Mouse (Mus musculus) adrenal gland, adult 8-10 months (tissue): ENCODE results near the gene Sco2. TPM values are rescaled to one million over a fixed set of nuclear protein-coding genes. Genes with fewer than 3 reads are reported as not detected.
A peak's percentile ranks its signal among the peaks of the same experiment; 100 is the strongest.

ENCODE experiments used
- DNase-seq: peaks from one replicate; pipeline ENCODE4 v3.0.0; 2022
- total RNA-seq, 4 experiments: library from RNA; stranded (reverse); gene quantifications; 2 replicates each; pipeline ENCODE4 v1.2.4; 2022

The Sco2 gene
- total RNA-seq, 4 experiments from 2014 or later, result 18.7 to 28.6 (median 24.6) TPM

DNA sequence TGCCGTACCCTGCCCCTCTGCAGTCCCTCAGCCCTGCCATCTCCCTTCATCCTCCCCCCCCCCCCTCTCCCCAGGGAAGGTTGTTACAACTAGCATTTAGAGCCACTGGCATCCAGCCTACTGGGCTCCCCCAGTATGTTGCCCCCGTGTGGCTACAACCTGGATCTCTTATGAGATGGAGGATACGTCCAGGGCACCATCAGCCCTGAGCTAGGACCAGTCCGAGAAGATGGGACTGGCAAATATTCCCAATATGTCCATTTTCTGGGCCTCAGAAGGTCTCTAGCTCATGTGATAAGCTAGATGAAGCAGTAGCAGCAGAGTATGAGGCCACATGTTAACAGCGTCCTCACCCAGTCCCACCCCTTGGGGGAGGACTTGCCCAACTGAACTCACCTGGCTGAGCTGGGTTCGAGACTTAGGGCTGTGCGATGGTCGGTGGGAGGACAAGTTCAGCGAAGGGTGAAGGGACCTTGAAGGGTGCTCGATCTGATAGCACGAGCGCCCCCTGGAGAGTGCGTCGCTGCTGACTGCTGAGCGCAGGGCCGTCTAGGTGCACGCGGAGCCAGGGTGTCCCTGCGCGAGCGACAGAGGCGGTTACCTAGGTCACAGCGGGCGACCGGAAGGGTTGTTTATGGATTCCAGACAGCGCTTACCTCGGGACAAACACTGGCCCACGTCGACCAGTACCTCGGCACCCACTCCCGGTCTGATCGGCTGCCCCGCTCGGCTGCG, 452 bp downstream of the Sco2 start:
- DNase-seq, result peak; percentile 83

DNA sequence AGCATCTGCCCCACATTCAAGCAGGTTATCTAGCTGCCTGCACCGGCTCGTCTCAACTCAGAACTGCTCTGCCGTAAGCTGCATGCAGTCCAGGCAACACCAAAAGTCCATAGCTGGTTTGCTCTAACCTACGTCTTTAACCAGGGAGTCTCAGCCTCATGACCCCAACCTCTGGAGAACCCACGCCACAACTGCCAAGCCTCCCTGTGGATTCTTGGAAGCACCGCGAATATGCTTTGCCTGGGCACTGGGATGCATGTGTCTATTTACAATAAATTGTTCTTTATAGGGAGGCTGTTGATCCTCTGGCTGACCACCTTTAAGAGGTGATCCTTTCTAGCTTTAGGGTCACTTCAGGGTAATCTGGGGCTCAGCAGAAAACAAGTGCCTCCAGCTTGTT, 1.1 kb downstream of the Sco2 start:
- no peak for DNase-seq

DNA sequence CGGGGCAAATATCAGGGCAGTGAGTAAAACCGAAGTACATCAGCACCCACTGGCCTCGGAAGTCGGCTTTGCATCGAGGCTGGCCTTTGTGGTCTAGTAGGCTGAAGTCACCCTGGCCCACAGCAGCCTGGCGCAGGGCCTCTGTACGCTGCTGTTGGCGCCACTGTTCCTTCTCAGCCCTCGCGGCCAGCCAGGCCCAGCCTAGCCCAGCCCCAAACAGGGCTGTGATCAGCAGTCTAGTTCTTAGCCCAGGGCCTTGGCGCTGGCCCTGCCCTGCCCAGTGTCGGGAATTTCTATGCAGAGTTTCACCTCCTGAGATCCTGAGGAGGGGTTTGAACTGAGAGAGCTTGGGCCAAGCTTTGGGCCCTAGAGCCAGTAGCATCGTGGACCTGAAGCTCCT, 1.6 kb downstream of the Sco2 start:
- no peak for DNase-seq

DNA sequence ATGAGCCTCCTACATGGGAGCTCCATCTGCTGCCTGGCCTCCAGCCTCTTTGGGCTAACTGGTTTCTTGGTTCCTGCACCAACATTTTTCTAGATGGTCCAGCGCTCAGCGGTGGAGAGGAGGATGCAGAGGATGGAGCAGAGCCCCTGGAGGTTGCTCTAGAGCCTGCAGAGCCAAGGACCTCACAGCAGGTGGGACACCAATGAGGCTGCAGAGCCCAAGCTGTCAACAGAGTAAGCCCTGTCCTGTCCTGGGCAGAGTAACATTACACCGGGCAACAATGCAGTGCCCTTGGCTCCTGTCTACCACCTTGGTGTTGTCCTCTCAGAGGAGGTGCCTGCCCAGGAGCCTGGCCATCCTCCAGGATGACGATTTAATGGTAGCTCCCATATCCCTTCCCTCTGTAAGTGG, 8.5 kb downstream of the Sco2 start:
- no peak for DNase-seq

DNA sequence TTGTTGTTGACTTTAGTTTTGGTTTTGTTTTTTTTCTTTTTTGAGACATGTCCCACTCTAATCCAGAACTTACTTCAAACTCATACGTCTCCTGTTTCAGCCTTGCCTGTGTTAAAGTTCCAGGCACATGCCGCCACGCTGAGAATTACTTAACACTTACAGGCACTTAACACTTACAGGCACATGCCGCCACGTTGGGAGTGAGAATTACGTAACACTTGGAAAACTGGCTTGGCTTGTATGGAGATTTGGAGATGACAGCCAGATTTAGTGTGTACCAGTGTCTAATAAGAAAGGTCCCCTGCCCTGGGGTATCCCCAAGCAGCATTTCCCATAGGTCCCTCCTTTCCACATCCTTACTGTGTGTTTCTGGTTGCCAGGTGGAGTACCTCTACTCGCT, 10.6 kb downstream of the Sco2 start:
- DNase-seq, result no peak

DNA sequence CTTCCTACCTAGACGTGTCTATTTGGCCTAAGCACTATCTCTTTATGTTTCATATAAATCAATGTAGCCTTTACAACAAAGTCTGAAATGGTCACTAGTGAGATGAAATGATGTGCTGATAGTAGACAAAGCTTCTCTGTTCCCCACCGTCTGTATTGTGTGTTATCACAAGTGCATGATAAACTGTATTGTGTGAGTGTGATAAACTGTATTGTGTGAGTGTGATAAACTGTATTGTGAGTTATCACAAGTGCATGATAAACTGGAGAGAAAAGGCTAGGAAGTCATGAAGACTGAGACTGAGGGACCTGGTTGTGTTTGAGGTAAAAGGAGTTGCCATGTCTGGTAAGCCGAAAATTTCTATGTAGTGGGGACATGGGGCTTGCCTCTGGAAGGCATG, 14.9 kb downstream of the Sco2 start:
- DNase-seq, result no peak

DNA sequence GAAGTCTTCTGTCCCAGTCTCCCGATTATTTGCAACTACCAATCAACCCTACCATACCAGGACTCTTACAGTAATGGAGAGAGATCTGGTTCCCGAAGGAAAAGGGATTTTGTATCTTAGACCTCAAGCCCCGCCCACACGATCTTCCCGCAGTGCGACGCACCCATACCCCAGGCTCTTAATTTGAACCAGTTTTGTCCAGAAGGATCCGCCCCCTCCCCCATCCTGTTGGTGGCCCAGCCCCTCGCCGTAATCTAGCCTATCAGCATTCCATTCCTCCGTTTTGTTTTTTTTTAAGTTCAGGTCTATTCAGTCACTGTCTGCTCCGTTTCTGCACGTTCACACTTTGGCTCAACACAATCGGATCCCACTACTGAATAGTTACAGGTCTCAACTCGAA, 17.3 kb downstream of the Sco2 start:
- peak; percentile 45 for DNase-seq

DNA sequence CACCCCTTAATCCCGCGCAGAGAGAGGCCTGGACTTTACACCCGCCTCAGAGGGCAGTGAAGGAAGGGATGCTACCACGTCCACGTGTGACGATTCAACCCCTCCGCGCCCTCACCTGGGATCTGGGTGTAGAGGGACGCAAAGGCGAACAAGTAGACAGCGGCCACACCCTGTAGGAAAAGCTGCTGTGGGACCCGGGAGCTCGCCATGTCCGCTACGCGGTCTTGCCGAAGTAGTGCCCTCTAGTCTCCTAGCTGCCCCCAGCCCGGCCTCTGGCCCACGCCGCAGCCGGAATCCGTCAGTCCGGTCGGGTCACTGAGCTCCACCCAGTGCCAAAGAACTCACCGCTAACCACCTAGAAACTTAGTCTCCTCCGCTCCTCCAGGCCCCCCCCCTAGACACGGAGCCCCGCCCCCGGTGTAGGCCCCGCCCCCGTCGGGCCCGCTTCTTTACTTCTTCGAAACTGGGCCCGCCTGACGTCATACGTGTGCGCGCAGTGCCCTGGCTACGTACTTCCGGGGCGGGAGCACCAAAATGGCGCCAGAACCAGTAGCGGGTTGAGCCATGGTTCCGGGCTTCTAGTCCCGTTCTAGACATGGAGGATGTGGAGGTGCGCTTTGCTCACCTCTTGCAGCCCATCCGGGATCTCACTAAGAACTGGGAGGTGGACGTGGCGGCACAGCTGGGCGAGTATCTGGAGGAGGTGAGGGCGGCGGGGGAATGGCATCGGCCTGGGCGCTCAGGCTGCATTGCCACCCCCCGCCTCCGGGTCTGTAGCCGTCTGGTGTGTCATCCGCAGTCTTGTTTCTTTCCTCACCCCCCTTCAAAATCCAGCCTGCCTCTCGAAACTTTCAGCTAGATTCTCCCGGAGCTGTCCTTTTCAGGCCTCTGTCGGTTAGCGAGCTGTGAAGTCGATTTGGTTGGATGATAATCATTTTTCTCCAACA, 18.1 kb downstream of the Sco2 start, which contains the start of the genes Lmf2 and Ncaph2:
Lmf2 (minus strand) TSS at position 419 of the 947 bp plus-strand sequence.
Ncaph2 (plus strand) TSS at position 479 of the 947 bp plus-strand sequence.
- DNase-seq, result peak; percentile 94

DNA sequence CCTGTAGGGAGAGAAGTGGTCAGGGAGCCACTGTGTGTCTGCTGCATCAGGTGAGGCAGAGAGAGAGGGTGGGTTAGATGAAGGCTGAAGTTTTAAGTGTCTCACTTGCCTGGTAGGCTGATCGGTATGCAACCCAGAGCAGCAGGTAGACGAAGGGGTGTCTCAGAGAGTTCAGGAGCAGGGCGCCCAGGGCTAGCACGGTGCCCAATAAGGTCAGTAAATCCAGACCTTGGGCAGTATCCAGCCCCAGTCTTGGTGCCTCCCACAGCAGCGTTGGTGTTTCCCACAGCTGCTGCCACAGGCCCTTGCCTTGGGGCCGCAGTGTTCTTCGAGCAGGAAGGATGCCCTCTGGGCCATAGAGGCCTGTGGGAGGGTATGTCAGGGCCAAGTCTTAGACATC, 19.2 kb downstream of the Sco2 start:
- no peak for DNase-seq

DNA sequence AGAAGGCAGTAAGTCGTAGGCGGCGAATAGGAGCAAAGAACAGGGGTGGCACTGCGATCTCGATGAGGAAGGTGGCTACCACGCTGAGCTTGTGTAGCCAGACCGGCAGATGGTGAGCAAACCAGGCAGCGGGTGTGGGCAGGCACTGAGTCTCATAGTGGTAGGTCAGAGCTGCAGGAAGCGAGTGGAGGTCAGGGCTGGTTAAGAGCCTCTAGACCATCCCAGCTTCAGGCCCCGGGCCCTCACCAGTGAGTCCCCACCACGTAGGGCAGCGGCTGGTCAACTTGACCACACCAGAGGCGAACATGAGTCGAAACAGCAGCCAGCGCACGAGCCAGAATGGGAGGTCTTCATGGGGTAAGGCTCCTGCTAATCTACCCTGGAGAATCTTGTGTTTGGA, 19.8 kb downstream of the Sco2 start:
- no peak for DNase-seq

DNA sequence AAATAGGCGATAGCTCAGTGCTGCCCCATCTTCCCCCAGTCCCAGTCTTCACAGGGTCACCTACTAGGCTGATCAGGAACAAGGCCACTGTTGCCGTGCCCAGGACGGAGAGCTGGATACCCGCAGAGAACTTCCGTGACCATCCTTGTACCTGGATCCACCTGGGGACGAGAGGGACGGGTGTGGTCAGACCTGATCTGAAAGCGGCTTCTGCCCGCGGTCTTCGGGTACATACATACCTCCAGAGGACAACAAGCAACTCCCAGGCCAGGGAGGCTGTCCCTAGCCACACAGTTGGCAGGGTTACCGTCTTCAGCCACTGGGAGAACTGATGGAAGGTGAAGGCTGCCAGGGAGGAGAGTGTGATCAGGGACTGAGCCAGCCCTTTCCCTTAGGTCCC, 20.9 kb downstream of the Sco2 start:
- no peak for DNase-seq

DNA sequence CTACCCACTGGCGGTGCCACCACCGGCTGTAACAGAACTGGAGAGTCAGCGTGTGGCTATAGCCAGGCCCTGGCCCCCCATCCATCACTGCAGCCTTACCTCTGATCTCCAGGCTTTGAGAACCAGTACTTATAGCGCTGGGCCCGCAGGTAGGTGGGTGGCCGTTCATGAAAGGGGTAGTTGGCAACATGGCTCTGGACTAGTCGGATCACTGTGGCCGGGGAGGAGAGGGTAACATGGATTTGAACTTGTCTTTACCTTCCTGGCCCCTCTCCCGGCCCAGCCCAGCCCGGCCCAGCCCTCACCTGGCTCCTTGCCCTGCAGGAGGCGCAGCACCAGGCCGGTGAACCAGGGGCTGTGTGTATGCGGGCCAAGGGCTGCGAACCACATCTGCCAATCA, 21.6 kb downstream of the Sco2 start:
- DNase-seq, result no peak

DNA sequence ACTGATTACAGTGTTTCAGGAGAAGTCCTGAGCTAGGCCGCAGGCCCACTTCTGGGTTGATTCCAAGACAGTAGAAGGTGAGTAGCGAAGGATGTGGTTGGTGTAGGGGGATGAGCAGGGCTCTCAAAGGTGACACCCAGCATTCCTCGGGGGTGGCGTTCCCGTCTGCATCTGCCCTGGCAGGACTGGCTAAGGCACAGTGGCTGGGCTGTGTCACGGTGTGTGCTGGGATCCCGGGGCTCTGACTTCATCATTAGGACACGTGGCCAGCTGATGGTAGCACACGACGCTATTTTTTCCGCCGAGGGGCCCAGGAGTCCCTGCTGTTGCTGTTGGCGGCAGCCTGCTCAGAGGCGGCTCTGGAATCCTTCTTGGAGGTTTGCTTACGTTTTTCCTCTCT, 22.3 kb downstream of the Sco2 start:
- no peak for DNase-seq

DNA sequence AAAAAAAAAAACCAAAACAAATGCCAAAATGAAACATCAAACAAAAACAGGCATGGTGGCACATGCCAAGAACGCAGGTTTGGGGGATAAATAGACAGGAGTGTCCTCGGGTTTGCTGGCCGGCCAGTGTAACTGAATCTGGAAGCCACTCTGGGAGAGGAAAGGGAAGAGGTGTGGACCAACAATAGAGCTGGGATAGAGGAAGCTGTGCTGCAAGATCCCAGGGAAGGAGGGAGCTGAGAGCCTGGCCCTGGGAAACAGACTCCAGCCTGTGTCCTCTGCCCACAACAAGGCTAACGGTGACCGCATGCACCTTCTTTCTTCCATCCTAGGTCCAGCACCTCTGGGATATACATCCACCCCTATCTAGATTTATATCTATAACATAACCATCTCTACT, 23.2 kb downstream of the Sco2 start:
- no peak for DNase-seq

DNA sequence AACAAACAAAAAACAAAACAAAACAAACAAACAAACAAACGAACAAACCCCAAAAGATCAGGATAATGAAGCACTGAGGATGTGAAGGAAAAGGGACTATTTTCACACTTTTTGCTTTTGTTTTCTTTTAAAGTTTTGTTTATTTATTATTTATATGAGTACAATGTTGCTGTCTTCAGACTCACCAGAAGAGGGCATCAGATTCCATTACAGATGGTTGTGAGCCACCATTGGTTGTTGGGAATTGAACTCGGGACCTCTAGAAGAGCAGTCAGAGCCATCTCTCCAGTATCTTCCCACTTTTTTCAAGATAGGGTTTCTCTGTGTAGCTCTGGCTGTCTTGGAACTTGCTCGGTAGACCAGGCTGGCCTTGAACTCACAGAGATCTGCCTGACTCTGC, 30.3 kb downstream of the Sco2 start:
- DNase-seq, result no peak

DNA sequence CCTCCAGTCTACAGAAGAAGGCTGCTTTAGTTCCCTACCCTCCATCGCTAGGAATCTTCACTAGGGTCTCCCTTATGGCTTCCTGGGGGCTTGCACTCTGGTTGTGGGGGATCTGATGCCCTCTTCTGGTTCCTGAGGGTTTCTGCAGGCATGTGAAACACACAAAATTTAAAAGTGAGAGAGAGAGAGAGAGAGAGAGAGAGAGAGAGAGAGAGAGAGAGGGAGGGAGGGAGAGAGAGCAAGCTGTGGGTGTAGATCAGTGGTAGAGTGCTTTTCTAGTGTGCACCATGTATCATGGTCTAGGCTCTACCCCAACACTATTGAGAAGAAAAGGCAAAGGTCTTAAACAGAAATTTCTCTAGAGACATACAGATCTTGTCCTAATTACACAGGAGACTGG, 32.0 kb downstream of the Sco2 start:
- DNase-seq, result no peak

DNA sequence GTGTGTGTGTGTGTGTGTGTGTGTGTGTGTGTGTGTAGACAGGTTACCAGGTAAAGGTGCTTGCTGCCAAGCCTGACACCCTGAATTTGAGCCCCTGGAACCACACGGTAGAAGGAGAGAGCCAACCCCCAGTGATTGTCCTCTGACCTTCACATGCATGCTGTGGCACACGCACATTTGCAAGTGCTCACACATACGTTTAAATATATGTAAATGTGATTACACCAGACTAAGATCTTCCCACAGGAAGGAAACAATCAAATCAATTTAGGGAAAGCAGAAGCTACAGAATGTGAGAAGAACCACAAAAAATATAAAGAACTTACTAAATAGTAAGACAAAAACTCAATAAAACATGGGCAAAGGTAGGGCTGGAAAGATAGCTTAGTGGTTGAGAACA, 33.5 kb downstream of the Sco2 start:
- no peak for DNase-seq

DNA sequence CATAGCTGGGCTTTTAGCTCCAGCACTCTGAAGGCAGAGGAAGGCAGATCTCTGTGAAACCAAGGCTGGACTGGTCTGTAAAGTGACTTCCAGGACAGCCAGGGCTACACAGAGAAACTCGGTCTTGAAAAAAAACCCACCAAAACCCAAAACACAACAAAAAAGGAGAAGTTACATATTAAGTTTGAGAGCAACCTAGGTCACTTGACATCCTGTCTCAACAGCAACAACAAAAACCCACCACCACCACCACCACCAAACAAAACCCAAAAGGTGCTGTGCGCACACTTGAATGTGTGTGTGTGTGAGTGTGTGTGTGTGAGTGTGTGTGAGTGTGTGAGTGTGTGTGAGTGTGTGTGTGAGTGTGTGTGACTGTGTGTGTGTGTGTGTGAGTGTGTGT, 34.0 kb downstream of the Sco2 start:
- no peak for DNase-seq

DNA sequence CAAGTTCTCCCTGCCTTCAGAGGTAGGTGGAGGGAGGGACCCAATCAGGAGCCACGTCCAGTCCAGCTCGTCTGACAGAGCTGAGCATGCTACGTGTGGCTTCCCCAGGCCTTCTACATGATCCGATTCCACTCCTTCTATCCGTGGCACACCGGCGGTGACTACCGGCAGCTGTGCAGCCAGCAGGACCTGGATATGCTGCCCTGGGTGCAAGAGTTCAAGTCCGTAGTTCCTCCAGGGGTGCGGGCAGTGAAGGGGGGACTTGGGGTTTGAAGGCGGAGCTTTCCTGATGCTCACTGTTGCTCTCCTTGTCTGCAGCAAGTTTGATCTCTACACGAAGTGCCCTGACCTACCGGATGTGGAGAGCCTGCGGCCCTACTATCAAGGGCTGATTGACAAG, 37.2 kb downstream of the Sco2 start:
- DNase-seq, result no peak

DNA sequence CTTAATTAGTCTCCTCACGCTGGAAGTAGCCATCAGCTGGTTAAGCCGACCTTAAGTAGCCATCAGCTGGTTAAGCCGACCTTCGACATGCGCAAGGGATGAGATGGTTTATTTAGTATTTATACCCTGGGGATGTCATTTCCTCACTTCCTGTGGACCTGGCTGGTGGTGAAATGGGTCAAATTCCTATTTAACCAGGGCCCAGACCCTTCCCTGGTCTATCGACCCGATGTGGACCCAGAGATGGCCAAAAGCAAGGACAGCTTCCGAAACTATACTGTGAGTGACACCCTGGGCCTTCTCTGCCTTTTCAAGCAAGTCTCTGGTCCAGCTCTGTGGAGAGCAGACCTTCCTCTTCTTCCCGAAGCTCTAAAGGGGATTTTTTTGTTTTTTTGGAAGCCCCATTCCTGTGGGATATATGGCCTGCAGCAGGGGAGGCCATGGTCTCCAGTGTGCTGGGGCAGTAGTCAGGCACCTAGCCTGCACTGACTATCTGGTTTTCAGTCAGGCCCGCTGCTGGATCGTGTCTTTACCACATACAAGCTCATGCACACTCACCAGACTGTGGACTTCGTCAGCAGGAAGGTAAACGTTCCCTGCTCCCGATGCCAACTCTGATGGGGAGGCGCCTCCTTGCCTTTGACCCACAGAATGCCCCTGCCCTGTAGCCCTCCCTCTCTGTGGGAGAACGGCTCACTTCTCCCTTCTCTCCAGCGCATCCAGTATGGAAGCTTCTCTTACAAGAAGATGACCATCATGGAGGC, 38.7 kb downstream of the Sco2 start:
- DNase-seq, result no peak

DNA sequence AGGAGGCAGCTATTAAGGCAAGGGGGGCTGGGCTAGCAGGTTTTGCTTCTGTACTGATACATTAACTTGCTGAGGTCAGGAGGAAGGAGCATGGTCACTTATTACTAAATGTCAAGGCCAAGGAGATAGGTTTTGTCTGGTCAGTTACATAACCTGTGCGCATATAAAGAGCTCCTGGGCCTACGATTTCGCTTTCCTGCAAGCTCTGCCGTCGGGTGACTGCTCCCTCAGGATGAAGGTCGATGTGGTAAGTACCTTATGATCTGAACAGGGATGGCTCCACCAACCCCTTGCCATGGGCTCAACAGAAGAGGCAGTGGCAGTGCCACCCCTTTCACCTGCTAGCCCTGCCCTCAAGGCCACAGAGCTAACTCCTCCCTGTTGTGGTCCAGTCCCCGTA, 39.4 kb downstream of the Sco2 start, which contains the start of gene Miox:
Miox (plus strand) TSS at position 128 of the 400 bp plus-strand sequence.
- no peak for DNase-seq

DNA sequence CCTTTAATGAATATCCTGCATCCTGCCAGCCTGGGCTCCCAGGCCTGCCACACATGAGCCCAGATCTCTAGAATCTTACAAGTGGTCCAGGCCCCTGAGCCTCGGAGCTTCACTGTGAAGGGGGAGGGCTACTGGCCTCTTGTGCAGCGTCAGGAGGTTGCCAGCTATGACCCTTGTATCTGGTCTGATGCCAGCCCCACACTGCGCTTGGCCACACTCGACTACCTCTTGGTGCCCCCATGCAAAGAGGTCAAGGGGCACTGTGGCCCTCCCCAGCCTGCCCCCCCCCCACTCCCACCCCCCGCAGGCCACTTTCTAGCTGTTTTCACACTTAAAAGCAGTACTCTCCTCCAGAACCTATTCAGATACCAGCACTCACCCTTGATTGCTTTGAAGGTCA, 47.2 kb downstream of the Sco2 start:
- no peak for DNase-seq

DNA sequence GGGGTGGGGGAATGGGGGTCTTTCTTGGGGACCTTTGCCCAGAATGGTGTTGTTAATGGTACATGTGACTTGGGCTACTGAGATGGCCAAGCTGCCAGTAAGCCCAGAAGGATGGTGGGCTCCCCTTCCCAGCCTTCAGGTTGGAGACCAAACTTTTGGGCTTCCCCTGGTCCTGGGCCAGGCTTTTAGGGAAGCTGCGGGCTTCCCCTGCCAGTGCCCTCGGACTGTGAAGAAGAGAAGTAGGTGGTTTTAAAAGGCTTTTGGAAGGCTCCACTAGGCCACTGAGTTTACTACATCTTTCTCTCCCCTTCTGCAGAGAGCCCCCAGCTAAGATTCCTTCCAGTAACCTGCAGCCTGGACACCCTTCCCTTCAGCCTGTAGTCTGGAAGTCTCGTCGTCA, 50.0 kb downstream of the Sco2 start:
- DNase-seq, result no peak
